Mouse (Mus musculus): ENCODE measurements around the gene Brd2. TPM values are rescaled to one million over a fixed set of nuclear protein-coding genes. Genes with fewer than 3 reads are reported as not detected.

Gene Brd2
- total RNA-seq, 2 experiments from 2014 or later = 247 to 267 TPM

- no peak for DNase-seq
- intact Hi-C loops (cut with DNase I) = loop anchor here (5.0 kb wide), 1 partner anchor 80 kb away; the partner anchor contains the start of gene Col11a2
Measured at GRCm38 (mm10) chr17:34117421-34118112, 4.9 kb downstream of the Brd2 start.

- intact Hi-C loops (cut with DNase I) = loop anchor here (5.0 kb wide), 1 partner anchor 80 kb away; the partner anchor contains the start of gene Col11a2
- DNase-seq = no peak
Measured at GRCm38 (mm10) chr17:34116736-34117370, 5.6 kb downstream of the Brd2 start.

- intact Hi-C loops (cut with DNase I) = no loop called here
Measured at GRCm38 (mm10) chr17:34114114-34114513, 8.3 kb downstream of the Brd2 start.

GRCm38 (mm10) chr17:34110309-34110708 is 12.1 kb downstream of the Brd2 start:
- no peak for DNase-seq
- intact Hi-C loops (cut with DNase I) = no loop called here

More at GRCm38 (mm10) chr17:34114114-34114513, 8.3 kb downstream of the Brd2 start:
- no peak for DNase-seq

GRCm38 (mm10) chr17:34109806-34110195 is 12.6 kb downstream of the Brd2 start:
- intact Hi-C loops (cut with DNase I) = loop anchor here (10.0 kb wide), 1 partner anchor 55 kb away; no protein-coding TSS in a partner anchor
- DNase-seq = no peak

- no peak for DNase-seq
- intact Hi-C loops (cut with DNase I) = loop anchor here (10.0 kb wide), 1 partner anchor 56 kb away; no protein-coding TSS in a partner anchor
Measured at GRCm38 (mm10) chr17:34109038-34109805, 13.2 kb downstream of the Brd2 start.

- DNase-seq = no peak
- intact Hi-C loops (cut with DNase I) = loop anchor here (10.0 kb wide), 1 partner anchor 56 kb away; no protein-coding TSS in a partner anchor
Measured at GRCm38 (mm10) chr17:34108460-34108859, 14.0 kb downstream of the Brd2 start.

- intact Hi-C loops (cut with DNase I) = loop anchor here (10.0 kb wide), 1 partner anchor 58 kb away; no protein-coding TSS in a partner anchor
- DNase-seq = no peak
Measured at GRCm38 (mm10) chr17:34107109-34107867, 15.1 kb downstream of the Brd2 start.

- DNase-seq = no peak
- intact Hi-C loops (cut with DNase I) = loop anchor here (10.0 kb wide), 1 partner anchor 58 kb away; no protein-coding TSS in a partner anchor
Measured at GRCm38 (mm10) chr17:34106555-34106954, 15.9 kb downstream of the Brd2 start.

- intact Hi-C loops (cut with DNase I) = loop anchor here (10.0 kb wide), 1 partner anchor 60 kb away; no protein-coding TSS in a partner anchor
- no peak for DNase-seq
Measured at GRCm38 (mm10) chr17:34104804-34105203, 17.6 kb downstream of the Brd2 start.

- intact Hi-C loops (cut with DNase I) = loop anchor here (10.0 kb wide), 1 partner anchor 62 kb away; no protein-coding TSS in a partner anchor
- DNase-seq = no peak
Measured at GRCm38 (mm10) chr17:34102831-34103230, 19.6 kb downstream of the Brd2 start.

- DNase-seq = peak; percentile 96
- intact Hi-C loops (cut with DNase I) = loop anchor here (10.0 kb wide), 1 partner anchor 63 kb away; no protein-coding TSS in a partner anchor
Measured at GRCm38 (mm10) chr17:34101604-34102032, 20.8 kb downstream of the Brd2 start.

GRCm38 (mm10) chr17:34101185-34101584 is 21.2 kb downstream of the Brd2 start:
- intact Hi-C loops (cut with DNase I) = loop anchor here (10.0 kb wide), 1 partner anchor 64 kb away; no protein-coding TSS in a partner anchor
- DNase-seq = no peak

- intact Hi-C loops (cut with DNase I) = no loop called here
- DNase-seq = no peak
Measured at GRCm38 (mm10) chr17:34099531-34099930, 22.9 kb downstream of the Brd2 start.

- intact Hi-C loops (cut with DNase I) = no loop called here
- no peak for DNase-seq
Measured at GRCm38 (mm10) chr17:34098709-34099479, 23.5 kb downstream of the Brd2 start.

- intact Hi-C loops (cut with DNase I) = no loop called here
- DNase-seq = no peak
Measured at GRCm38 (mm10) chr17:34097272-34097671, 25.2 kb downstream of the Brd2 start.

GRCm38 (mm10) chr17:34096497-34097010 is 25.9 kb downstream of the Brd2 start:
- DNase-seq = no peak
- intact Hi-C loops (cut with DNase I) = no loop called here

- intact Hi-C loops (cut with DNase I) = no loop called here
- DNase-seq = no peak
Measured at GRCm38 (mm10) chr17:34094283-34095035, 28.0 kb downstream of the Brd2 start.
